Mouse (Mus musculus): ENCODE measurements around the gene Asb18.

Asb18 gene

GRCm38 (mm10) chr1:89933028-89933427 is 81.4 kb downstream of the Asb18 start:
- DNase-seq (ENCODE audit: low read depth, low spot score): no peak

GRCm38 (mm10) chr1:89932616-89933015 is 81.8 kb downstream of the Asb18 start:
- DNase-seq (ENCODE audit: low read depth, low spot score): no peak

GRCm38 (mm10) chr1:89932021-89932423 is 82.4 kb downstream of the Asb18 start:
- DNase-seq (ENCODE audit: low read depth, low spot score): no peak

GRCm38 (mm10) chr1:89931120-89931519 is 83.3 kb downstream of the Asb18 start, which contains the start of gene Gbx2:
Gene Gbx2, minus strand, starts transcription at chr1:89931179.
- DNase-seq (ENCODE audit: low read depth, low spot score): peak; percentile 91

- DNase-seq (ENCODE audit: low read depth, low spot score): no peak
Observed at GRCm38 (mm10) chr1:89930551-89930950, 83.9 kb downstream of the Asb18 start.

GRCm38 (mm10) chr1:89929721-89930505 is 84.6 kb downstream of the Asb18 start:
- DNase-seq (ENCODE audit: low read depth, low spot score): no peak

GRCm38 (mm10) chr1:89929181-89929580 is 85.3 kb downstream of the Asb18 start:
- no peak for DNase-seq (ENCODE audit: low read depth, low spot score)

GRCm38 (mm10) chr1:89928676-89929075 is 85.8 kb downstream of the Asb18 start:
- no peak for DNase-seq (ENCODE audit: low read depth, low spot score)

- DNase-seq (ENCODE audit: low read depth, low spot score): no peak
Observed at GRCm38 (mm10) chr1:89927061-89927661, 87.3 kb downstream of the Asb18 start.

GRCm38 (mm10) chr1:89926583-89927060 is 87.8 kb downstream of the Asb18 start:
- no peak for DNase-seq (ENCODE audit: low read depth, low spot score)

- DNase-seq (ENCODE audit: low read depth, low spot score): no peak
Observed at GRCm38 (mm10) chr1:89925501-89926190, 88.8 kb downstream of the Asb18 start.

GRCm38 (mm10) chr1:89923642-89924020 is 90.8 kb downstream of the Asb18 start:
- no peak for DNase-seq (ENCODE audit: low read depth, low spot score)

- no peak for DNase-seq (ENCODE audit: low read depth, low spot score)
Observed at GRCm38 (mm10) chr1:89922883-89923641, 91.4 kb downstream of the Asb18 start.

GRCm38 (mm10) chr1:89922282-89922681 is 92.2 kb downstream of the Asb18 start:
- DNase-seq (ENCODE audit: low read depth, low spot score): no peak

GRCm38 (mm10) chr1:89921806-89922205 is 92.7 kb downstream of the Asb18 start:
- no peak for DNase-seq (ENCODE audit: low read depth, low spot score)

- no peak for DNase-seq (ENCODE audit: low read depth, low spot score)
Observed at GRCm38 (mm10) chr1:89919206-89919605, 95.3 kb downstream of the Asb18 start.

- DNase-seq (ENCODE audit: low read depth, low spot score): no peak
Observed at GRCm38 (mm10) chr1:89918111-89918510, 96.4 kb downstream of the Asb18 start.

- DNase-seq (ENCODE audit: low read depth, low spot score): no peak
Observed at GRCm38 (mm10) chr1:89913611-89914010, 100.9 kb downstream of the Asb18 start.

- DNase-seq (ENCODE audit: low read depth, low spot score): no peak
Observed at GRCm38 (mm10) chr1:89912392-89912791, 102.1 kb downstream of the Asb18 start.

- no peak for DNase-seq (ENCODE audit: low read depth, low spot score)
Observed at GRCm38 (mm10) chr1:89909796-89910195, 104.7 kb downstream of the Asb18 start.

- DNase-seq (ENCODE audit: low read depth, low spot score): no peak
Observed at GRCm38 (mm10) chr1:89902641-89903040, 111.8 kb downstream of the Asb18 start.

GRCm38 (mm10) chr1:89902236-89902635 is 112.2 kb downstream of the Asb18 start:
- DNase-seq (ENCODE audit: low read depth, low spot score): no peak

All from WW6 (cell line).